Mouse (Mus musculus) megakaryocyte, embryonic 14.5 days (primary cell): Measurements from ENCODE around the gene Tmem26.

Experiments
- FLI1 ChIP-seq: IDR thresholded peaks from 2 replicates; pipeline ENCODE4 v1.6.1; 2012; ENCODE audit warnings: low read length, inconsistent platforms, mixed read lengths
- GATA1 ChIP-seq: IDR thresholded peaks from 3 replicates; pipeline ENCODE4 v1.6.1; 2012; ENCODE audit warnings: mixed read lengths, low read length, inconsistent platforms, borderline replicate concordance

- TF ChIP-seq GATA1 (no peak), FLI1 (no peak)
These were observed 32.3 kb upstream of the Tmem26 start for GRCm38 (mm10) chr10:68691116-68691515.
